Mouse (Mus musculus): Measurements from ENCODE around the gene Arhgef1. TPM values are rescaled to one million over a fixed set of nuclear protein-coding genes. Genes with fewer than 3 reads are reported as not detected.
A peak's percentile ranks its signal among the peaks of the same experiment; 100 is the strongest.

Gene Arhgef1
- polyA plus RNA-seq, 1 experiment from 2014 or later, result 32.6 TPM

GRCm38 (mm10) chr7:24882416-24883199 lies 20.1 kb upstream of the Arhgef1 start:
- WGBS, result 90% methylated on average over 9 of the region's 9 CpGs
- H3K4me1 ChIP-seq (replicated peaks; ENCODE audit: control insufficient read depth, insufficient read depth, low read length), result 0 out of 2 replicates have a peak, but pooled peaks cover 6% of the 10 kb centered on the region
- H3K4me3 ChIP-seq (ENCODE audit: low read depth, low read length), result no peak overlapping the region

GRCm38 (mm10) chr7:24883896-24884692 lies 18.6 kb upstream of the Arhgef1 start, which contains the start of gene Rps19:
Rps19 (plus strand) TSS chr7:24884371.
- Histone ChIP-seq H3K4me1 (replicated peaks; ENCODE audit: control insufficient read depth, insufficient read depth, low read length) (0 out of 2 replicates have a peak, but pooled peaks cover 6% of the 10 kb centered on the region), H3K4me2 (replicated peaks; ENCODE audit: low read depth) (peak within 1 kb of the TSS; percentile 78), H3K27ac (ENCODE audit: low read depth, low read length) (peak within 1 kb of the TSS; percentile 87), H3K4me3 (ENCODE audit: low read depth, low read length) (peak within 1 kb of the TSS; percentile 98), H3K27me3 (replicated peaks; ENCODE audit: control insufficient read depth, insufficient read depth, low read length) (no peaks in the 10 kb centered on the region), H3K9me3 (ENCODE audit: control insufficient read depth) (no peaks in the 10 kb centered on the region), H3K9ac (ENCODE audit: low read depth, low read length) (peak within 1 kb of the TSS; percentile 100), H3K36me3 (ENCODE audit: control insufficient read depth, insufficient read depth) (peaks cover 34% of the 10 kb centered on the region)
- WGBS, result under 1% methylated on average over 57 of the region's 57 CpGs
- TF ChIP-seq CTCF (IDR thresholded peaks at IDR 0.05; ENCODE audit: low read depth), result peak; percentile 78
- peak; percentile 98 for ATAC-seq

More at GRCm38 (mm10) chr7:24882416-24883199, 20.1 kb upstream of the Arhgef1 start:
- no peak overlapping the region for H3K9ac ChIP-seq (ENCODE audit: low read depth, low read length)
- H3K27ac ChIP-seq (ENCODE audit: low read depth, low read length), result no peak overlapping the region
- H3K27me3 ChIP-seq (replicated peaks; ENCODE audit: control insufficient read depth, insufficient read depth, low read length), result no peaks in the 10 kb centered on the region
- peaks cover 20% of the 10 kb centered on the region for H3K36me3 ChIP-seq (ENCODE audit: control insufficient read depth, insufficient read depth)
- no peak for TF ChIP-seq CTCF (IDR thresholded peaks at IDR 0.05; ENCODE audit: low read depth)
- no peaks in the 10 kb centered on the region for H3K9me3 ChIP-seq (ENCODE audit: control insufficient read depth)
- no peak overlapping the region for H3K4me2 ChIP-seq (replicated peaks; ENCODE audit: low read depth)
- ATAC-seq, result no peak

GRCm38 (mm10) chr7:24884693-24885291 lies 17.9 kb upstream of the Arhgef1 start:
- Histone ChIP-seq H3K9ac (ENCODE audit: low read depth, low read length) (peak overlapping the region; percentile 100), H3K36me3 (ENCODE audit: control insufficient read depth, insufficient read depth) (peaks cover 41% of the 10 kb centered on the region), H3K4me1 (replicated peaks; ENCODE audit: control insufficient read depth, insufficient read depth, low read length) (0 out of 2 replicates have a peak, but pooled peaks cover 6% of the 10 kb centered on the region), H3K27me3 (replicated peaks; ENCODE audit: control insufficient read depth, insufficient read depth, low read length) (no peaks in the 10 kb centered on the region), H3K9me3 (ENCODE audit: control insufficient read depth) (no peaks in the 10 kb centered on the region), H3K4me3 (ENCODE audit: low read depth, low read length) (peak overlapping the region; percentile 98), H3K4me2 (replicated peaks; ENCODE audit: low read depth) (peak overlapping the region; percentile 78), H3K27ac (ENCODE audit: low read depth, low read length) (peak overlapping the region; percentile 87)
- 0 out of 2 replicates have a peak, but pooled peaks have one; percentile 10 for TF ChIP-seq CTCF (IDR thresholded peaks at IDR 0.05; ENCODE audit: low read depth)
- ATAC-seq, result no peak
- under 1% methylated on average over 47 of the region's 47 CpGs for WGBS

GRCm38 (mm10) chr7:24885468-24886307 lies 17.0 kb upstream of the Arhgef1 start:
- Histone ChIP-seq H3K9me3 (ENCODE audit: control insufficient read depth) (no peaks in the 10 kb centered on the region), H3K27ac (ENCODE audit: low read depth, low read length) (no peak overlapping the region), H3K4me2 (replicated peaks; ENCODE audit: low read depth) (peak overlapping the region; percentile 78), H3K4me1 (replicated peaks; ENCODE audit: control insufficient read depth, insufficient read depth, low read length) (0 out of 2 replicates have a peak, but pooled peaks cover 6% of the 10 kb centered on the region), H3K9ac (ENCODE audit: low read depth, low read length) (peak overlapping the region; percentile 100), H3K36me3 (ENCODE audit: control insufficient read depth, insufficient read depth) (peaks cover 46% of the 10 kb centered on the region), H3K4me3 (ENCODE audit: low read depth, low read length) (peak overlapping the region; percentile 98), H3K27me3 (replicated peaks; ENCODE audit: control insufficient read depth, insufficient read depth, low read length) (no peaks in the 10 kb centered on the region)
- TF ChIP-seq CTCF (IDR thresholded peaks at IDR 0.05; ENCODE audit: low read depth), result no peak
- 13% methylated on average over 12 of the region's 12 CpGs for WGBS
- no peak for ATAC-seq

- no peaks in the 10 kb centered on the region for H3K9me3 ChIP-seq (ENCODE audit: control insufficient read depth)
- peak overlapping the region; percentile 78 for H3K4me2 ChIP-seq (replicated peaks; ENCODE audit: low read depth)
- H3K9ac ChIP-seq (ENCODE audit: low read depth, low read length), result peak overlapping the region; percentile 100
- WGBS, result 29% methylated on average over 4 of the region's 4 CpGs
- H3K36me3 ChIP-seq (ENCODE audit: control insufficient read depth, insufficient read depth), result peaks cover 46% of the 10 kb centered on the region
- TF ChIP-seq CTCF (IDR thresholded peaks at IDR 0.05; ENCODE audit: low read depth), result no peak
- ATAC-seq, result no peak
- peak overlapping the region; percentile 98 for H3K4me3 ChIP-seq (ENCODE audit: low read depth, low read length)
- 0 out of 2 replicates have a peak, but pooled peaks cover 6% of the 10 kb centered on the region for H3K4me1 ChIP-seq (replicated peaks; ENCODE audit: control insufficient read depth, insufficient read depth, low read length)
- H3K27ac ChIP-seq (ENCODE audit: low read depth, low read length), result no peak overlapping the region
- no peaks in the 10 kb centered on the region for H3K27me3 ChIP-seq (replicated peaks; ENCODE audit: control insufficient read depth, insufficient read depth, low read length)
Observed at GRCm38 (mm10) chr7:24886308-24886633, 16.4 kb upstream of the Arhgef1 start.
